Mouse (Mus musculus) cerebellum, adult 2 months (tissue): ENCODE data around the gene Rps7.

ENCODE experiments used
- CTCF ChIP-seq: fragments of 200-500 bp; IDR thresholded peaks from 2 replicates; pipeline ENCODE4 v1.5.1; 2011; ENCODE audit warnings: low read depth, mild to moderate bottlenecking, control low read depth, low read length, moderate library complexity, borderline replicate concordance; ENCODE audit not compliant: insufficient read depth
- POLR2A ChIP-seq: fragments of 200-500 bp; IDR thresholded peaks from 2 replicates; pipeline ENCODE4 v1.6.1; 2011; ENCODE audit warnings: low read length, control low read depth, borderline replicate concordance; ENCODE audit not compliant: insufficient read depth

DNA sequence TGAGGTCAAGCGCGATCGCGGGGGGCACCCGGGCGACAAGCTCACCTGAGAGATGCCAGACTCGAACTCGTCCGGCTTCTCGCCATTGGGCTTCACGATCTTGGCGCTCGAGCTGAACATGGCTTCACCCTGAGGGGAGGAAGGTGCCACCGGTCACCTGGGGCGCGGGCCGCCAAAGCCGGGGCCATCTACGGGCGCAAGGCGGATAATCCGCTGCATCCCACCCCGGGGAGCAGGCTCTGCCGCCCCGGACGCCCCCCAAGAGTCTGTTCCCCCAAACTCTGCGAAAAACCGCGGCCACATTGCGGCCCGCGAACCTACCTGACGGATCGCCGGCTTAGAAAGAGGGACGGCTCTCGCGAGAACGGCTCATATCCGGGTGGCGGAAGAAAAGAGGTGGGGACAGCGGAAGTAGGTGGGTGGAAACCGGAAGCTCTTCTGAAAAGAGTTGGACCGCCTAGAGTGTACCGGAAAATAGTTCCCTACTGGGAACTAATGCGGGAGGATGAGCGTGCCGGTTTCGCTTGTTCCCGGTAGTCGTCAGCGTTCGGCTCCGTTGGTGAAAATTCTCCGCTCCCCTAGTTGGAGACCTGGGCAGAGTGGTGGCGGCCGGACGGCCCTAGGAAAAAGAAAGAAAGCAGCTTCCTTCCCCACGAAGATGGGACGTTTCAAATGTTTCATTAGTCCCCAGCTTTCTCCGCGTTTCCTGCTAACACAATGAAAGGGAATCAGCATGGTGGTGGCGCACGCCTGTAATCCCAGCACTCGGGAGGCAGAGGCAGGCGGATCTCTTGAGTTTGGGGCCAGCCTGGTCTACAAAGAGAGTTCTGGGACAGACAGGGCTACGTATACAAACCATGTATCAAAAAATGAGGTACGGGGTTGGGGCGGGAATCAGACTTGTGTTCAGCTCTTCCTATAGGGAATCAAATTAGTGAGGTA lies at the start of gene Rps7:
- TF ChIP-seq POLR2A (peak; percentile 83), CTCF (no peak)
